Mouse (Mus musculus) kidney, adult 8-10 months (tissue): ENCODE results near the gene Nacad.

Experiments used
- DNase-seq, 2 experiments: peaks; one replicate each; pipeline ENCODE4 v3.0.0; 2022

The Nacad gene

DNA sequence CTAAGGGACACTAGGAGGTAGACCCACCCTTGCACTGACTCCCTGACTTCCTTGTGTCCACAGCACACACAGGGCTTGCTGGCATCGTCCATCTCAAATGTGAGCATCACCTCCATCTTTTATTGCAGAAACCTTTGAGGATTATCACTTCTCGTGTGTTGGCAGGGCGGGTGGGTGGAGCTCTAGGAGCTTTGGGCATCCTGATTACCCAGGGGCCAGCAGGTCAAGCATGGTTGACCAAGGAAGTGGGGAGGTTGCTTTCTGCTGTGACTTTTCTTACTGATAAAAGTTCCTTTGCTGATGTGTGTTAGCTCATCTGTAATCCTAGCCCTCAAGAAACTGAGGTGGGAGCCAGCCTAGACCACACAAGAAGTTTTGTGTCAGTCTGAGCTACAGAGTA lies 29.7 kb downstream of the Nacad start:
- no peak for DNase-seq

- DNase-seq, result no peak
These were observed 36.5 kb downstream of the Nacad start for GRCm38 (mm10) chr11:6569410-6569777.

DNA sequence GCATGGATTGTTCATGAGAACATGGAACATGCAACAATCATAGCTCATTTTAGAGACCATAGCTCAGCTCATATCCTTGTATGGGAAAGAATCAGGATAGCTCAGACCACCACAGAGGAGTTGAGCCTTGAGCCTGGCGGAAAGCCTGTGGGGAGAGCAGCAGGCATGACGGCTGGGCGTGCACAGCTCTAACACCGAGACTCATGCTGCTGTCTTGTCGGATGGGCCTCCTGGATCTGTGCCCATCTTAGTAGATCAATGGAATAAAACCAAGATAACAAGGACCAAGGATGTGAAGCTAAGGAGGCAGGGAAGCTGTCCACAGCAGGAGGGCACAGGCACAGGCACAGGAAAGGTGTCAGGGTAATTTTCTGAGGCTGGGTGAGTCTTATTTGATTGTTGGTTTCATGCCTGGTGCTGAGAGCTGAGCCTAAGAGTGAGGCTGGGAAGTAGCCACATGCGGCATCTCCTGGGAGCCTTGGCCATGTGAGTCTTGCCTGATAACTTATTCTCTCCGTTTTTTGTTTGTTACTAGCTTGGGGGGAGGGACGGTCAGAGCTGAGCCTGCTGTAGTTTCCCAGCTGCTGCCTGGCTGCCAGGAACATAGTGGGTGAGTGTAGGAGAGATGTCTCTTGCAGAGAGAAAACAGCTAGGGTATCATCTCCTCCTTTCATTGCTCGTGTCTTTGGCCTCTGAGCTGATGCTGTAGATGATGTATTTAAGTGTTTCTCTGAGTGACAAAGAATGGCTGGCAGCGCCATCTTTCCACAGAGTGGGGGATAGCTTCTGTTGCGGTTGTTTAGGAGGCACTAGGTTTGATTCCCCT lies 37.1 kb downstream of the Nacad start:
- DNase-seq, result no peak

- no peak for DNase-seq
These were observed 37.9 kb downstream of the Nacad start for GRCm38 (mm10) chr11:6567951-6568350.

GRCm38 (mm10) chr11:6566496-6566895 lies 39.4 kb downstream of the Nacad start:
- no peak for DNase-seq

DNA sequence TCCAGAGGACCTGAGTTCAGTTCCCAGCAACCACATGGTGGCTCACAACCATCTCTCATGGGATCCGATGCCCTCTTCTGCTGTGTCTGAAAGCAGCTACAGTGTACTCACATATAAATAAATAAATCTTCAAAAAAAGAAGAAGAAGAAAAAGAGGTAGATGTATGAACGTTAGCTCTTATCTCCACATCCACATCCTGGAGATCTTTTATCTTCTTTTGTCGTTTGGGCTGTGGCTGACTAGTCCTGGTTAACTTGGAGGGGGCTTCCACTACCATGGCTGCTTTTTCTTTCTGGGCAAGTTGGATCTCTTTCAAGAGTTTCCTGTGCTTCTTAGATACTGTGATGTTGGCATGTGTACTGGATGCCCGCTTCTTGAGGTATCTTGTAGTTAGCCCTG lies 42.7 kb downstream of the Nacad start:
- no peak for DNase-seq

DNA sequence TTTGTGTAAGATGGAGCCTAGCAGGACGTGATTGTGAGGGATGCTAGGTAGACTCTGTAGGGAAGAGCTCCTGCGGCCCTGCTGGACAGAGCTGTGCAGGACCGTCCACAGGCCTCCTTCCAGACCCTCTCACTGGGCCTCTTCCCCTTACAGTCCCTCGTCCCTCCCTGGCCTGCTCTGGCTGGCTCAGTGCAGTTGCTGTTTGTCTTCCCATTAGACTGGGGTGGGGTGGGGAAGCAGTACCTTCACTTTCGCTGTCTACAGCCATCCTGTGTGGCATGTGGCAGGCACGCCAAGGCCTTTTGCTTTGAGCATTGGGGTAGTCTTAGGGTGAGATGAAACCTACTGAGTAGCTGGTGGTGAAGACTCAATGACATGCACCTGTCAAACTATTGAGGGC lies 43.5 kb downstream of the Nacad start:
- no peak for DNase-seq

GRCm38 (mm10) chr11:6561474-6561873 lies 44.4 kb downstream of the Nacad start:
- no peak for DNase-seq

- no peak for DNase-seq
These were observed 45.0 kb downstream of the Nacad start for GRCm38 (mm10) chr11:6560655-6561360.

DNA sequence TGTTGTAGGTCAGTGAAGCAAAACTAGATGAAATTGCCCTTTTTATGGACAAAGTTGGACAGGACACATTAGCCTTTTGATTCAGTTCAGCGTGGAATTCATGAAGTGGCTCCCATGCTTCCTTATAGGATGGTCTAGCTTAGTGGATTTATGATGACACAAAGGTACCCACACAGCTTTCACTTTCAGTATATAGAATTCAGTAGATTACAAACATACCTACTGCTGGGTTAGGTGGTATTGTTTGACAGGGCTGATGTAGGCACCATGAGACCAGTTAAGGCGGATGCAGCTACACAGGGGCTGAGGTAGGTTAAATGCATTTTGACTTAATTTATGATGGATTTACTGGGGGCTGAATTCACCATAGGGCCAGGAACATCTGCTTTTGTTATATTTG lies 45.9 kb downstream of the Nacad start:
- no peak for DNase-seq

GRCm38 (mm10) chr11:6558234-6558633 lies 47.6 kb downstream of the Nacad start:
- no peak for DNase-seq

DNA sequence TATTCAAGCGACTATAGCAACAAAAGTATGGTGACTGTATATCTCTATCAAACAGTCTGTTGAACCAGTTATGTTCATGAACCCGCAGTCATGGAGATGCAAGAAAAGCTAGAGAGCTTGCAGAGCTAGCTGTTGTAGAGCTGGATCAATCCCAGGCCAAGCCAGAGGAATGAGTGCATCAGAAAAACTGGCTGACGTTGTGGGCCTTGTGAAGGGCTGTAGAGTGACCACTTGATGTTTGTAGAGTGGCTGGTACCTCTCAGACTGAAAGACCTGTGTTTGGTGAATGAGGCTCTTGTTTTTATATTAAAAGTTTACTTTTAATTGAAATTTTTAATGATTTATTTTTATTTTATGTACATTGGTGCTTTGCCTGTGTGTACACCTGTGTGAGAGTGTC lies 55.7 kb downstream of the Nacad start:
- no peak for DNase-seq

DNA sequence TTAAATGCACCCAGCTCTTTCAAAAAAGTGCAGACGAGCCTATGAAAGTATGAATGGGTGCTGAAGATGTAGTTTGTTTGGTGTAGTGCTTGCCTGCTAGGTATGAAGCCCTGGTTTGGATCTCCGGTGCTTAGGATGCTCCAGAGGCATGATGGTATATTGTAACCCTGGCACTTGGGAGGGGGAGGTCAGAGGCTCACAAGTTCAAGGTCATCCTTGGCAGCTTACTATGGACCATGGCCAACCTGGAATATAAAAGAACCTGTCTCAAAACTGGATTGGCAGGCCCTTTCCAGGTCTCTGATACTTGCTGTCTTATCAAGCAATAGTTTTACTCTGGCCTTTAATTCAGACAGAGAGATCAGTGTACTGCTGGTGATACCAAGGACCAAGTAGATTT lies 56.1 kb downstream of the Nacad start:
- no peak for DNase-seq
